Mouse (Mus musculus) cerebellum, adult 11 months (tissue): ENCODE results near the gene Scaf11.

Experiments used
- DNase-seq: peaks from one replicate; pipeline ENCODE4 v3.0.0; 2022

Scaf11 gene

GRCm38 (mm10) chr15:96392878-96393277 lies 67.8 kb downstream of the Scaf11 start:
- no peak for DNase-seq

- no peak for DNase-seq
These were observed 72.1 kb downstream of the Scaf11 start for GRCm38 (mm10) chr15:96388565-96388964.

- no peak for DNase-seq
These were observed 78.4 kb downstream of the Scaf11 start for GRCm38 (mm10) chr15:96382223-96382622.

GRCm38 (mm10) chr15:96377701-96378100 lies 82.9 kb downstream of the Scaf11 start:
- peak; percentile 45 for DNase-seq

GRCm38 (mm10) chr15:96377263-96377662 lies 83.4 kb downstream of the Scaf11 start:
- peak; percentile 17 for DNase-seq

GRCm38 (mm10) chr15:96376214-96376613 lies 84.4 kb downstream of the Scaf11 start:
- no peak for DNase-seq

- no peak for DNase-seq
These were observed 87.5 kb downstream of the Scaf11 start for GRCm38 (mm10) chr15:96373161-96373560.

- no peak for DNase-seq
These were observed 88.0 kb downstream of the Scaf11 start for GRCm38 (mm10) chr15:96372628-96373027.

GRCm38 (mm10) chr15:96371311-96371710 lies 89.3 kb downstream of the Scaf11 start:
- DNase-seq, result no peak

- DNase-seq, result no peak
These were observed 94.3 kb downstream of the Scaf11 start for GRCm38 (mm10) chr15:96366176-96366963.

GRCm38 (mm10) chr15:96365351-96365750 lies 95.3 kb downstream of the Scaf11 start:
- no peak for DNase-seq
